Mouse (Mus musculus) lung, postnatal 0 days (tissue): ENCODE results near the gene Cd36.

Experiments used
- CTCF ChIP-seq: IDR thresholded peaks from 2 replicates; pipeline ENCODE4 v1.5.1; 2016; ENCODE audit warnings: antibody characterized with exemption, mild to moderate bottlenecking
- EP300 ChIP-seq: IDR thresholded peaks from 2 replicates; pipeline ENCODE4 v1.6.1; 2016; ENCODE audit warnings: antibody characterized with exemption, mild to moderate bottlenecking, control low read depth

DNA sequence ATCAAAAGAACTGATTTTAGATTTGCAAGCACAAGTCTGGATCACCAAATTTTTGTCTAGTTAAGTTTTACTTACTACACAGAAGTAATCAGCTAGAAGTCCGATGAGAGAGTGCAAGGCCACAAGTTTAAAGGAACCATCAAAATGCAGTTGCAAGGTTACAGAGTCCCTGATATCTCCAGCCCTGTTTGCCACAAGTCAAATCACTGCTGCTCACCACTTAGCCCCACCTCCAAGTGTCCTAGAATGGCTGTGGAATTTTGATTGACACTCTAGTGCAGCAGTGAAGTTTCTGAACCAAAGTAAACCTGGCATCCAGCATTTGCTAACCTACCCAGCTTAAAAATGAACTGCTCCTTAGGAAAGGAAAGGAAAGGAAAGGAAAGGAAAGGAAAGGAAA, 39.0 kb downstream of the Cd36 start:
- no peak for TF ChIP-seq CTCF
- TF ChIP-seq EP300 = no peak
